Mouse (Mus musculus) heart, adult 2 months (tissue): ENCODE data around the gene Siah3. TPM values are rescaled to one million over a fixed set of nuclear protein-coding genes. Genes with fewer than 3 reads are reported as not detected.

Experiments used
- DNase-seq, 2 experiments: peaks; one replicate each; pipeline ENCODE4 v3.0.0; 2021
- H3K27ac ChIP-seq: fragments of 200-600 bp; 2 replicates; pipeline ENCODE4 v1.8.1; 2022
- H3K27me3 ChIP-seq: fragments of 200-500 bp; 2 replicates; pipeline ENCODE4 v1.6.1; 2012; ENCODE audit warnings: mild to moderate bottlenecking, low read length, inconsistent platforms, mixed read lengths; ENCODE audit not compliant: control insufficient read depth, insufficient read depth
- H3K36me3 ChIP-seq: fragments of 200-500 bp; 2 replicates; pipeline ENCODE4 v1.6.1; 2012; ENCODE audit warnings: low read length, inconsistent platforms; ENCODE audit not compliant: control insufficient read depth, insufficient read depth
- H3K4me1 ChIP-seq: fragments of 200-500 bp; 2 replicates; pipeline ENCODE4 v1.6.1; 2011; ENCODE audit warnings: low read length; ENCODE audit not compliant: control insufficient read depth, insufficient read depth
- H3K4me3 ChIP-seq: fragments of 200-600 bp; 2 replicates; pipeline ENCODE4 v1.8.1; 2022
- H3K79me2 ChIP-seq: fragments of 200-500 bp; replicated peaks from 2 replicates; pipeline ENCODE4 v1.6.1; 2012; ENCODE audit warnings: mild to moderate bottlenecking, inconsistent platforms, low read length, moderate library complexity, mixed read lengths; ENCODE audit not compliant: control insufficient read depth, insufficient read depth
- H3K9ac ChIP-seq: fragments of 200-500 bp; 2 replicates; pipeline ENCODE4 v1.6.1; 2012; ENCODE audit warnings: low read depth, mild to moderate bottlenecking, control low read depth, inconsistent platforms, low read length, mixed read lengths
- CTCF ChIP-seq: fragments of 200-600 bp; IDR thresholded peaks from 2 replicates; pipeline ENCODE4 v1.8.1; 2022; ENCODE audit warnings: antibody characterized with exemption, mild to moderate bottlenecking, moderate library complexity
- EP300 ChIP-seq: fragments of 200-500 bp; IDR thresholded peaks from 2 replicates; pipeline ENCODE4 v1.6.1; 2011; ENCODE audit warnings: low read depth, low read length, control low read depth; ENCODE audit not compliant: insufficient read depth
- POLR2A ChIP-seq: fragments of 200-500 bp; IDR thresholded peaks from 2 replicates; pipeline ENCODE4 v1.6.1; 2011; ENCODE audit warnings: mild to moderate bottlenecking, low read depth, low read length, control low read depth; ENCODE audit not compliant: insufficient read depth
- WGBS: fragments of 180-500 bp; shearing (Covaris S2); methylation state at CpG from one replicate; pipeline ENCODE4 v1.1.7; 2018; 5-methylcytosine and 5-hydroxymethylcytosine counted together
- intact Hi-C: fragments of 180-260 bp; cut with DNase I; formaldehyde crosslinking; loops from one replicate; pipeline ENCODE4 v1.15.1; 2025
- polyA plus RNA-seq: library from polyadenylated mRNA; depleted of rRNA; stranded (reverse); fragments of >200 nt; gene quantifications from 2 replicates; pipeline ENCODE4 v1.2.3, GENCODE M21; 2012; rRNA removed
- total RNA-seq, 2 experiments: library from RNA; stranded (reverse); gene quantifications; 2 replicates each; pipeline ENCODE4 v1.2.3; 2021

Gene Siah3
- total and polyA plus RNA-seq, 3 experiments = 0.02 TPM; not detected in 2

- 80% methylated on average over 3 of the region's 3 CpGs for WGBS
- no peak for TF ChIP-seq POLR2A
- no peak overlapping the region for H3K27ac ChIP-seq
- no peaks in the 10 kb centered on the region; the same call in 1 of the 2 replicates for H3K4me1 ChIP-seq
- no peaks in the 10 kb centered on the region for H3K79me2 ChIP-seq
- no peaks in the 10 kb centered on the region for H3K36me3 ChIP-seq
- DNase-seq = no peak
- H3K4me3 ChIP-seq = no peak overlapping the region
- H3K27me3 ChIP-seq = no peaks in the 10 kb centered on the region
- H3K9ac ChIP-seq = no peak overlapping the region
- intact Hi-C loops = no loop called here
Observed at GRCm38 (mm10) chr14:75566303-75566702, 110.5 kb downstream of the Siah3 start.

- intact Hi-C loops = no loop called here
- H3K4me3 ChIP-seq = no peak overlapping the region
- no peak overlapping the region for H3K9ac ChIP-seq
- 48% methylated on average over 6 of the region's 6 CpGs for WGBS
- DNase-seq = no peak
- TF ChIP-seq CTCF (no peak), POLR2A (no peak), EP300 (no peak)
- H3K4me1 ChIP-seq = no peaks in the 10 kb centered on the region
- no peaks in the 10 kb centered on the region for H3K79me2 ChIP-seq
- no peaks in the 10 kb centered on the region for H3K36me3 ChIP-seq
- H3K27ac ChIP-seq = no peak overlapping the region
- no peaks in the 10 kb centered on the region; the same call in 1 of the 2 replicates for H3K27me3 ChIP-seq
Observed at GRCm38 (mm10) chr14:75579010-75579409, 123.2 kb downstream of the Siah3 start.

Other genes with a start within 250 kb of the Siah3 start
- not detected for gene Cpb2, start 213.7 kb upstream of the Siah3 start, total RNA-seq
- not detected in 2 replicates for gene Cpb2, start 213.7 kb upstream of the Siah3 start, polyA plus RNA-seq
- gene Zc3h13, start 171.6 kb upstream of the Siah3 start, total RNA-seq = 10 to 100 TPM; 24.9 to 26.2 TPM
- 5.2 and 5.5 TPM in 2 replicates for gene Zc3h13, start 171.6 kb upstream of the Siah3 start, polyA plus RNA-seq
- gene Spert, start 137.1 kb downstream of the Siah3 start, total RNA-seq = not detected
- gene Spert, start 137.1 kb downstream of the Siah3 start, polyA plus RNA-seq = 0.16 and 0.38 TPM in 2 replicates
- gene Erich6b, start 186.3 kb downstream of the Siah3 start, total RNA-seq = not detected
- gene Erich6b, start 186.3 kb downstream of the Siah3 start, polyA plus RNA-seq = not detected in 2 replicates